Mouse (Mus musculus) heart, embryonic 16.5 days (tissue): Measurements from ENCODE around the gene Mfsd6. TPM values are rescaled to one million over a fixed set of nuclear protein-coding genes. Genes with fewer than 3 reads are reported as not detected.
A peak's percentile ranks its signal among the peaks of the same experiment; 100 is the strongest.

Experiments used
- ATAC-seq: fragments of 200-750 bp; cut with Nextera tagmentation; replicated peaks from 2 replicates; pipeline ENCODE4 v1.8.0; 2017; ENCODE audit warnings: moderate number of reproducible peaks; ENCODE audit not compliant: insufficient read depth, low FRiP score; ENCODE audit errors: extremely low read depth
- H3K27ac ChIP-seq: fragments of 300-500 bp; sonication (generic); 2 replicates; pipeline ENCODE4 v1.5.1; 2014; ENCODE audit warnings: mild to moderate bottlenecking, low read length, control low read depth, moderate library complexity
- H3K27me3 ChIP-seq: fragments of 300-500 bp; sonication (generic); 2 replicates; pipeline ENCODE4 v1.6.1; 2014; ENCODE audit warnings: low read length, mixed read lengths; ENCODE audit not compliant: control insufficient read depth, insufficient read depth
- H3K36me3 ChIP-seq: fragments of 300-500 bp; sonication (generic); 2 replicates; pipeline ENCODE4 v1.6.1; 2014; ENCODE audit not compliant: control insufficient read depth, insufficient read depth
- H3K4me1 ChIP-seq: fragments of 300-500 bp; sonication (generic); 2 replicates; pipeline ENCODE4 v1.6.1; 2014; ENCODE audit warnings: low read length, mixed read lengths; ENCODE audit not compliant: control insufficient read depth, insufficient read depth
- H3K4me2 ChIP-seq: fragments of 300-500 bp; sonication (generic); 2 replicates; pipeline ENCODE4 v1.6.1; 2014; ENCODE audit warnings: low read depth, mild to moderate bottlenecking, control low read depth, low read length
- H3K4me3 ChIP-seq: fragments of 300-500 bp; sonication (generic); 2 replicates; pipeline ENCODE4 v1.5.1; 2014; ENCODE audit warnings: mild to moderate bottlenecking, control low read depth, low read length
- H3K9ac ChIP-seq: fragments of 300-500 bp; sonication (generic); 2 replicates; pipeline ENCODE4 v1.6.1; 2014; ENCODE audit warnings: low read length, control low read depth
- H3K9me3 ChIP-seq: fragments of 300-500 bp; sonication (generic); replicated peaks from 2 replicates; pipeline ENCODE4 v1.6.1; 2016; ENCODE audit warnings: low read length; ENCODE audit not compliant: control insufficient read depth
- WGBS: fragments of 180-500 bp; shearing (Covaris S2); extraction: QIAGEN DNeasy Blood & Tissue Kit; methylation state at CpG from one replicate; pipeline ENCODE4 v1.1.7; 2014; 5-methylcytosine and 5-hydroxymethylcytosine counted together
- polyA plus RNA-seq: library from polyadenylated mRNA; unstranded; fragments of >200 nt; fragmentation: Nextera tagmentation; extraction: Ambion mirVana; gene quantifications from 2 replicates; pipeline ENCODE4 v1.2.1, GENCODE M21; 2015

The Mfsd6 gene
- polyA plus RNA-seq, 1 experiment from 2014 or later: 3.1 TPM

- Histone ChIP-seq H3K27me3 (no peaks in the 10 kb centered on the region), H3K36me3 (no peaks in the 10 kb centered on the region), H3K9me3 (no peaks in the 10 kb centered on the region), H3K4me3 (no peak overlapping the region), H3K4me2 (no peak overlapping the region), H3K4me1 (peaks cover 4% of the 10 kb centered on the region), H3K27ac (no peak overlapping the region), H3K9ac (no peak overlapping the region)
- 86% methylated on average over 1 of the region's 1 CpGs for WGBS
- no peak for ATAC-seq
Observed at GRCm38 (mm10) chr1:52749978-52750377, 22.7 kb upstream of the Mfsd6 start.

GRCm38 (mm10) chr1:52748260-52748659 lies 21.0 kb upstream of the Mfsd6 start:
- Histone ChIP-seq H3K9me3 (no peaks in the 10 kb centered on the region), H3K36me3 (no peaks in the 10 kb centered on the region), H3K9ac (no peak overlapping the region), H3K4me1 (peaks cover 4% of the 10 kb centered on the region), H3K4me2 (no peak overlapping the region), H3K27ac (no peak overlapping the region), H3K4me3 (no peak overlapping the region), H3K27me3 (no peaks in the 10 kb centered on the region)
- 18% methylated on average over 3 of the region's 3 CpGs for WGBS
- ATAC-seq: no peak

GRCm38 (mm10) chr1:52742567-52742966 lies 15.3 kb upstream of the Mfsd6 start:
- H3K9ac ChIP-seq: no peak overlapping the region
- no peaks in the 10 kb centered on the region for H3K9me3 ChIP-seq
- no peak for ATAC-seq
- H3K4me2 ChIP-seq: no peak overlapping the region
- H3K4me1 ChIP-seq: no peaks in the 10 kb centered on the region
- H3K27ac ChIP-seq: no peak overlapping the region
- H3K36me3 ChIP-seq: no peaks in the 10 kb centered on the region
- H3K27me3 ChIP-seq: no peaks in the 10 kb centered on the region
- 59% methylated on average over 5 of the region's 5 CpGs for WGBS
- no peak overlapping the region for H3K4me3 ChIP-seq

- Histone ChIP-seq H3K4me3 (no peak overlapping the region), H3K27me3 (no peaks in the 10 kb centered on the region), H3K4me2 (no peak overlapping the region), H3K36me3 (no peaks in the 10 kb centered on the region), H3K9me3 (no peaks in the 10 kb centered on the region), H3K4me1 (no peaks in the 10 kb centered on the region), H3K27ac (no peak overlapping the region), H3K9ac (no peak overlapping the region)
- 79% methylated on average over 4 of the region's 4 CpGs for WGBS
- ATAC-seq: no peak
Observed at GRCm38 (mm10) chr1:52734208-52734607, 6.9 kb upstream of the Mfsd6 start.

DNA sequence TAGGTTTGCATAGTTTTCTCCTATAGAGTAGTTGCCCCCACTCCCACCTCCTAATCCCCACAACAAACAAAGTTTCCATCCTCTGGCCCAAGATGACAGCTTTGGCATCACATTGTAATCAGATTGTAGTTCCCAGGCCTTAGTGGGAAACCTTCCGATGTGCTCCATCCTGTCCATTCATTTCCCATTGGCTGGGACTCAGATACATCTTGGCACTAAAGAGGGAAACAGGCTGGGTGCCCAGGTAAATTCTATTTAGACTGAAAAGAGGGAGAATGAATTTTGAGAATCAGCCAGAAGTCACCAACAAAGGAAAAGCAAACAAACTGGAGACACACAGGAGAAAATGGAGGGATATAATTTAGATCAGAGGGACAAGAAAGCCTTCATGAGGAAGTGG lies 3.0 kb upstream of the Mfsd6 start:
- H3K4me2 ChIP-seq: no peak overlapping the region
- no peaks in the 10 kb centered on the region for H3K9me3 ChIP-seq
- no peaks in the 10 kb centered on the region for H3K27me3 ChIP-seq
- H3K9ac ChIP-seq: no peak overlapping the region
- no peak overlapping the region for H3K27ac ChIP-seq
- H3K4me3 ChIP-seq: no peak overlapping the region
- H3K36me3 ChIP-seq: no peaks in the 10 kb centered on the region
- H3K4me1 ChIP-seq: peaks cover 8% of the 10 kb centered on the region
- WGBS: 65% methylated on average over 1 of the region's 1 CpGs
- no peak for ATAC-seq

DNA sequence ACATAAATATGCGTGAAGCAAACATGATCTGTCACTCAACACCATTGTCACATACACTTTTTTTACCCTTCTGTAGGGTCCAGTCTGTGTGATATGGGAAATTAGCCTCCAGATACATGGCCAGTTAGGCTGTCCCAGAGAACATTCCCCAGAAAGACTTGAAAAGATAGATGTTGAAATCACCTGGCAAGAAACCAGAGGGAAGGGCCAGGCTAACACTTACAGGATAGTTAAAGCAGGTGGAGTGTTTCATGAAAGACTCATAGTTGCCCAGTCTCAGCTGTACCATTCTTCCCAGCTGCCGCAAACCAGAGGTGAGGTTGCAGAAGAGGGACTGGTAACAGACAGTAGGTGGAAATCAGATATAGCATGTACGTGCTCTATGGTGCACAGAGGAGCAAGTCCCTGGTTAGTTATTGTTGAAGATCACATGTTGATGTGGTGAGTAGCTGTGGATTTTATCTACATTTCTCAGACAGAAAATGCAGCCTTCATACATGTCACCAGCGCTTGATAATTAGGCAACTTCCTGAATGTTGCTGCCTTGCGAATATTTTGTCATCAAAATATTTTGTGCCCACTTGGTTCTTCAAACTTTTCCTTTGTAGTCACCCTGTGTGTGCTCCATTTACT lies 1.7 kb upstream of the Mfsd6 start:
- no peak for ATAC-seq
- Histone ChIP-seq H3K4me1 (peaks cover 8% of the 10 kb centered on the region), H3K4me2 (no peak overlapping the region), H3K36me3 (no peaks in the 10 kb centered on the region), H3K9me3 (no peaks in the 10 kb centered on the region), H3K4me3 (no peak overlapping the region), H3K27me3 (no peaks in the 10 kb centered on the region), H3K27ac (no peak overlapping the region), H3K9ac (no peak overlapping the region)
- WGBS: 79% methylated on average over 5 of the region's 5 CpGs

DNA sequence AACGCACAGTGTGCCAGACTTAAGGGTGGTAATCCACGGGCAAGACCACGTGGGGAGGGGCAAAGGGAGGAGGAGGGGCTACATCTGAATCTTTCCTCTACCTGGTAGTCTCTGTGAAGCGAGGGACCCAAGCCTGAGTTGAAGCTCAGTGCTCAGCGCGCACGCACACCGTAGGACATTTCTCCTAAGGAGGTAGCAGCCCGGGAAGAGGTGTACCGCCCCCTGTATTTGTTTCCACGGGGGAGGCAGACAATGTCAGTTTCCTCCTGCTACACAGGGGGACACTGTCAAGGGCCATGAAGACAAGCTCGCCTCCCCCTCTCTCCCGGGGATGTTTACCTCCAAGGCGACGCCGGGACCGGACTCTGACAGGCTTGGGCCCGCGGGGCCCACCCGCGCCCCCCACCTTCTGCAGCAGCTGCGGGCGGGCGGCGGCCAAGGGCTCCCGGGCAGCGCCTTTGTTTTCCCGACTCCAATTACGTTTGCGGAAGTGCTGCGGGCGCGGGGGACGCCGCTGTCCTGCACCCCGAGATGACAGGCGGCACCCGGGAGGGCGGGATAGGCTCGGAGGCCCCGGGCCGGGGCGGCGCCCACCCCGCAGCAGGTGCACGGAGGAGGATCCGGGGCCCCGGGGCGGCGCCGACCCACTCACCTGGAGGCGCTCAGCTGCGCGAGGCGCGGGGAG lies 749 bp downstream of the Mfsd6 start:
- peak overlapping the region; percentile 6; the same call in 1 of the 2 replicates for H3K27ac ChIP-seq

GRCm38 (mm10) chr1:52722586-52722985 lies 4.7 kb downstream of the Mfsd6 start:
- H3K27me3 ChIP-seq: no peaks in the 10 kb centered on the region
- no peak overlapping the region for H3K4me3 ChIP-seq
- H3K4me2 ChIP-seq: no peak overlapping the region
- H3K36me3 ChIP-seq: no peaks in the 10 kb centered on the region
- no peaks in the 10 kb centered on the region for H3K9me3 ChIP-seq
- H3K4me1 ChIP-seq: peaks cover 14% of the 10 kb centered on the region
- H3K9ac ChIP-seq: no peak overlapping the region
- no peak overlapping the region for H3K27ac ChIP-seq
- 34% methylated on average over 4 of the region's 4 CpGs for WGBS
- no peak for ATAC-seq

More for the DNA sequence above, 749 bp downstream of the Mfsd6 start:
- Histone ChIP-seq H3K27me3 (no peaks in the 10 kb centered on the region), H3K36me3 (no peaks in the 10 kb centered on the region), H3K9me3 (no peaks in the 10 kb centered on the region), H3K4me2 (peak overlapping the region; percentile 93), H3K4me3 (peak overlapping the region; percentile 91), H3K9ac (peak overlapping the region; percentile 84), H3K4me1 (peaks cover 8% of the 10 kb centered on the region)
- under 1% methylated on average over 54 of the region's 56 CpGs for WGBS
- ATAC-seq: peak; percentile 56

DNA sequence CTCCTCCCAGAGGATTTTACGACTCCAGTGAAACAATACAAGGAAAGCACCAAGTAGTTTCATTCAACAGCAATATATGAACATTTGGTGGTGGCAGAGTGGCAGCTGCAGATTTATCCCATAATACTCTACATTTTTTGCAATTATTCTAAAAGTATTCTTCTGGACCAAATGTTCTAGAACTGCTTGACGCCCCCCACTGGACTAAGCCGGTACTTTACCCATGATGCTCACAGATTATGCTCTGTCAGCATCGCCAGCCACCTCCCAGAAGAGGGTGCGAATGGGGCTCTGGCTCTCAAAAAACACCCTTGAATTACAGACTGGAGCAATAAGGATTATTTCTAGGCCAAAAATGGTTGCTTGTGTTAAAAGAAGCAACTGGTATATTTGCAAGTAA lies 8.2 kb downstream of the Mfsd6 start:
- Histone ChIP-seq H3K27me3 (no peaks in the 10 kb centered on the region), H3K9ac (no peak overlapping the region), H3K4me3 (no peak overlapping the region), H3K9me3 (no peaks in the 10 kb centered on the region), H3K4me2 (no peak overlapping the region), H3K4me1 (peaks cover 8% of the 10 kb centered on the region), H3K27ac (no peak overlapping the region), H3K36me3 (no peaks in the 10 kb centered on the region)
- no peak for ATAC-seq
- WGBS: 57% methylated on average over 5 of the region's 5 CpGs
